Mouse (Mus musculus): ENCODE data around the gene Anks1b.
"Not testable (repeated sequence)": the region's sequence is repeated elsewhere in the genome, so short reads cannot be mapped to it uniquely, and the experiment has no call there.

Anks1b gene

DNA sequence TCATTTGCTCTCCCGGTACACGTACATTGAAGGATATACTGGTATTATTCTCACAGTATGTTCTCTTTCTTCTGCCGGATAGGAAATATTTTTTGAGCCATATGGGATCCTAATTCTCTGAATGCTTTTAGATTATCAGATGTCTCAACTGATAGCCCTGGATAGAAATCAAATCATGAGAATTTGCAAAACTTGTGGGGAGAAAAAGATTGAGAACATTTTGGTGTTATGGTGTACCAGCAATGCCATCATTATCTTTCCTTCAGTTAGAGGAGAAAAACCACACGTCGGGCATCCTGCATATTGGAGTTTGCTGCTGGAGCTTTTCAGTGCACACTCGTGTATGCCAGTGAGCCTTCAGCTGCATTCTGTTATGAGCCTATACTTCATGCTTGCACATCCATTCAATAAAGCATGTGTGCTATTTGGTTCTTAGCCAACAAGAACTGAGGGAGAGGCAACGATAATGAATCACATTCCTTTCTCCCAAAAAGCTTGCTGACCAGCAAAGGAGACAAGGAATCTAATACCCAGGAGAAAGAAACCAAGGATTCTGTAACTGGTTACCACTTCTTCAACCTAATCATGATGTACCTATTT lies 756.9 kb downstream of the Anks1b start:
- in situ Hi-C loops (cut with MboI; ENCODE audit: unreplicated experiment in 2 of 2) = no loop called here

DNA sequence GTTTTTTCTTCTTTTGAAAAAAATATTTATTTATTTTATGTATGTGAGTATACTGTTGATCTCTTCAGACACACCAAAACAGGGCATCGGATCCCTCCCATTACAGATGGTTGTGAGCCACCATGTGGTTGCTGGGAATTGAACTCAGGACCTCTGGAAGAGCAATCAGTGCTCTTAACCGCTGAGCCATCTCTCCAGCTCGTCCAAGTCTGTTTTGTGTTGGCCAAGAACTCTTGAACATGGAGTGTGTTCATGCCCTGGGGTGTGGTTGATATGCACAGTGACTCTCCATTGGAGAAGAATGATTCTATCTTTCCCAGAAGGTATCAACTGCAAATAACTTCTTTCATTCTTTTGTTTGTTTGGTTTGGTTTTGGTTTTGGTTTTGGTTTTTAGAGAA lies 757.5 kb downstream of the Anks1b start:
- in situ Hi-C loops (cut with MboI; ENCODE audit: unreplicated experiment in 2 of 2) = not testable (repeated sequence)

DNA sequence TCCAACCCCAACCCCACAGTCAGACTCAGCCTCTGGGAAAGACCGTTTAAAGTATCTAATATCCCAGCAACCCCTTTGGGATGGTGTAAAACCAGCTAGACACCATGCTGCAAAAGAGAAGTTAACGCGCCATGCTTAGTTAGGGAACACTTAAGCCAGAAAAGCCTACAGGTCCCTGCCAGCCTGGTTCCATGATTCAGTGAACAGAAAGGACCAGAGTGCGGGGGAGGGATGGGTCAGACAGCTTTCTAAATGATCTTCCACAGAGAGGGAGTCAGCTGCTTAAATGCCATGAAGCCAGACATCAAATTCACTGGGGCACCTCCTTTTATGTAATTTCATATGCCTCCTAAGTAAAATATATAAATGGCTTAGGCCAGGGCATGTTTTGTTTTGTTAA lies 764.0 kb downstream of the Anks1b start:
- in situ Hi-C loops (cut with MboI; ENCODE audit: unreplicated experiment in 2 of 2) = no loop called here

DNA sequence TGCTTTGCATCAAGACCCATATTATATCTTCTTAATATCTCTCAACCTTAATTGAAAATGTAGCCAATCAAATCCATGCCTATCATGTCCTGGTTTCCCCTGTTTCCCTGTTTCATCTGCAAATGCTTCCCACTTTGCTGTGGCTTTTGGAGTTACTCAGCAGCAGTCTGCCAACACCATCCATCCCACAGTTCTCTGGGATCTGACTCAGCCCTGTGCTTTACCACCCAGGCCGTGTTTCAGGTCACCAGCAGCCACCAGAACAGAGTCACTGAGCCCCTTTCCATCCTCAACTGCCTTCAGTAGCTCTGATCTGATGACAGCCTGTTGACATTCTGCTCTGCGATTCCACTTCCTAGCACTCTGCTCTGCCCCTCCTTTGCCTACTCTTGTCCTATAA lies 776.4 kb downstream of the Anks1b start:
- in situ Hi-C loops (cut with MboI; ENCODE audit: unreplicated experiment in 2 of 2) = no loop called here

DNA sequence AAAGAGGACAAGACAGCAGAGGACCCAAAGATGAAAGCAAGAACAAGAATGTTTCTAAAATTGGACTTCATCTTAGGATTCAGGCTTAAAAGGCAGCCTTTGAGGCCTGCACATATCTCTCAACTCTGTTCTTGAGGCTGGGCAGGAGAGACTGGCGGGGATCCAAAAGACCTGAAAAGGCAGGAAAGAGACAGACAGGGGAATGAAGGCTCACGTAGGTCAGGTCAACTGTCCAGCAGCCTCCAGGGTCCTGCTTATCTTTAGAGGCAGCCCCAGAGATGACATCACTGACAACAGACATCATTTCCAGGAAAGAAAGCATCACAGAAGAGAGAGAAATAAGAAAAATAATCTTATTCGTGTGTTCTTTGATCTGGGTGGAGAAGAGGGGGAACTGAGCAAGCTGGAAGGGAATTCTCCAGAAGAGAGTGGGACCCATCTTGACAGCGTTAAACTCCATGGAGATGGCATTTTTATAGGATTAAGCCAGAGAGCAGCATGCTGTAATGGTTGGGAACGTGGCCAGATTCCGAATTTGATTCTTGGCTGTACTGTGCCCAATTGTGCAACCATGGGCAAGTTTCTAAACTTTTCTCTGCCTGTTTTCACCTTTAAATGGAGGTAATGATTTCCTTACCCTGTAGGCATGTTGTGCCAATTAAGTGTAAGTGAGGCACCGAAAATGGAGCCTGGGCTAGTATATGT lies 784.3 kb downstream of the Anks1b start:
- in situ Hi-C loops (cut with MboI; ENCODE audit: unreplicated experiment in 2 of 2) = no loop called here

DNA sequence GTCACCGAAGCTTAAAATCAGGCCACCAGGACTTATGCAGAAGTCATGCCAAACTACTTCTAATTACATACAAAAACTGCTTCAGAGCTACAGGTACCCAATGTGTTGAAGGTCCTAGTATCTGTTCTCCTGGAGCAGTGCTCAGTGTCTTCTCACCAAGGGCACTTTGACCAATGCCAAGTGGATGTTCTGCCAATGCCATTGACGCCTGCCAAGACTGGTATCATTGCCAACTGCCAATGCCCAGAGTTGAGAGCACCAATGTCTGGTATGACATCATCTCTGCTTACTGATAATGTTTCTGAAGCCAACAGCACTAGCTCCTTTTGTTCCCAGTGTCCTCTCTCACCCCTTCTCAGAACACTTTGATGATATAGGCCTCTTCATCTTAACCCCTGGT lies 793.4 kb downstream of the Anks1b start:
- in situ Hi-C loops (cut with MboI; ENCODE audit: unreplicated experiment in 2 of 2) = no loop called here

DNA sequence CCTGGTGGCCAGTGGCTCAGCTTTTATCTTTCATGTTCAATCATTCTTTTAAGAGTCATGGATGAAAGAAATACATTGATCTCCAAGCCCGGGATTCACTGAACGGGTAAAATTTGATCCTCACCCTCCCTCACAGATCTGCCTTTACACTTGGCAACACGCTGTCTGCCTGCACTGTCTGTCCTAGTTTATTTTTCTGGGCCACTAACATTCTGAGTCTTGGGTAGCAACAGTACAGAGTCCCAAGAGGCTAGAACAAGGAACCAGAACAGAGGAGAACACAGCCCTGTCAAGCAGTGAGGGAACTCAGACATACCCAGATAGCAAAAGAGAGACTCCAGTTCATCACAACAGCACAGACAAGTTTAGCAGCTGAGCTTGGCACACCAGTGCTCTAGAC lies 797.0 kb downstream of the Anks1b start:
- in situ Hi-C loops (cut with MboI; ENCODE audit: unreplicated experiment in 2 of 2) = no loop called here

DNA sequence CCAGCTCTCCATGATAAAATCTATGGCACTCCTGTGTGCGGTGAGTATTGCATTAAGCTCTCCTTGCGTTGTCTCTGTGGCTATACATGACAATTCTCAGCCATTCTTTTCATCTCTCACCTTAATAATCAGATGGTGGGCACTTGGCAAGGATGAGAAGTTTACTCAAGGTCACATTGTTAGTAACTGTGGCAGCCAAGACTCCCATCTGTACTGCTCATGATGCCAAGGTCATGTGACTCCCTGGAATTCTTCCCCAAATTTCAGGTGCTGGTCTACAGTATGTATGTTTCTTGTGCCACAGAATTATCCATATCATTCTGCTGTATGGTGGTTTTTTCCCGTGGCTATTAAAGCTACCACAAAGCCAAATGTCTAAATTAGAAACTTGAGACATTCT lies 798.8 kb downstream of the Anks1b start:
- in situ Hi-C loops (cut with MboI; ENCODE audit: unreplicated experiment in 2 of 2) = no loop called here

DNA sequence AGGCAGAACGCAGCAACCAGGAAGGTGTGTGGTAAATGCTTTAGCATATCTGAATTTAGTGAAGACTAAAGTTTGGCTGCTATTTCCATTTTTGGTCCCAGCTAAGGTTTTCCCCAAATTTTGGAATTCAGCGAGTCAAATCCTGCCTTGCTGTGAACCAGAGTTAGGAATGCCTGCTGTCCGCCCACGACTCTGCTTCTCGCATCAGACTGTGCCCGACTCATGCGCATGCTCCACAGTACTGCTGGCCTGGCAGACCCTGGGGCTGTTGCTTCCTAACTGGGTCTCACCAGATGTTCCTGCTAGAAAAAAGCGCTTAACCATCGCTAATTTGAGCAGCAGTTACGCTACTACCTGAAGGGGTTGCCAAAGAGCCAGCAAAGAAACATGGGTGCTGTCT lies 801.1 kb downstream of the Anks1b start:
- in situ Hi-C loops (cut with MboI; ENCODE audit: unreplicated experiment in 2 of 2) = no loop called here

DNA sequence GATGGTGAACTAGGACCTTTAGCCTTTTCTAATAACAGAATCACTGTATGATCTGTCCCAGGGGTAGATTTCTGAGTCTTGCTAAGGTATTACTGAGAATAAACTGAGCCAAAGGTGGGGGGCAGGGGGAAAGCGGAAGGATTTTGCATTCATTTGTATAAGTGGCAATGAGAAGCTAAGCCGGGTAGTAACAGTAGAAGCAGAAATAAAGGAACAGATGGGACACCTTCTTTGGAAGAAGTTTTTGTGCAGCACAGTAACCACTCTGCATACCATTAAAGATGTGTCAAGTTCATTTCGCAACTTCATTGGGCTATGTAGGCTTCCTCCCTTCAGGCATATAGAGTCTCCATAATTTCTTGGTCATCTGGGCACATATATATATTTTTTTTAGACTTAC lies 804.1 kb downstream of the Anks1b start:
- in situ Hi-C loops (cut with MboI; ENCODE audit: unreplicated experiment in 2 of 2) = loop anchor here (25.0 kb wide), 2 partner anchors 1040 to 1340 kb away; partner anchors contain the start of gene Ano4 (in 2 of the 2)

DNA sequence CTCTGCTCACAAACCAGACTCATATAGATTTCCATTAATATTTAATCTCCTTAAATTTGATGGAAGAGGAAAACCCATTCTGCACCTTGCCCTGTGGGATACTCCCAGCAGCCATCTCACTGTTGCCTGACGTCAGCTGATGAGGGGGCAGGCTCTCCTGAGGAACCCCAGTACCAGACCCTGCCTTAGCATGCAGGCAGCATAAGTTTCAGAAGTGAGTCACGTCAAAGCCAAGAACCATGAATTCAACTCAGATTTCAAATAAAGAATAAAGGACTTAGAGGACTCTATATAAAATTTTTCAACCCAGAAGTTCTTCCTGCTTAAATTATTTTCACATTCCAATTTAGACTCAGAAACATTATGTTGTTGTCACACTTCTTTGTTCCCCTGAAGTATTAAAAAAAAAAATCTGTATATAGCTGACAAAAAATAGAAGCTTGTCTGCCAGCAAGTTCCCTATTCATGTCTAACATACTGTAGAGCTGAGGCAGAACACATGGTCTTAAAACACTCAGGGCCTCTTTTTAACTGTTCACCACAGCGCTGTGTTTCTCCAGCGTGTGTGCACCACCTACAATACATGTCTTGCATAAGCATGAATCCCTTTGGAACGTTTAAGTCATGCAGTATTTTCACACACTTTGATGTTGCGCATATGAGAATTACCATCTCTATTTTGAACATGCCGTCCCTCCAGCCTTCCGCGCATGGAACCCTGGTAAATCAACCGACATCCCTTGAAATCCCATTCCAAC lies 806.6 kb downstream of the Anks1b start:
- in situ Hi-C loops (cut with MboI; ENCODE audit: unreplicated experiment in 2 of 2) = loop anchor here (10.0 to 25.0 kb wide), 3 partner anchors 595 to 1343 kb away; partner anchors contain the start of gene Ano4 (in 2 of the 2)

DNA sequence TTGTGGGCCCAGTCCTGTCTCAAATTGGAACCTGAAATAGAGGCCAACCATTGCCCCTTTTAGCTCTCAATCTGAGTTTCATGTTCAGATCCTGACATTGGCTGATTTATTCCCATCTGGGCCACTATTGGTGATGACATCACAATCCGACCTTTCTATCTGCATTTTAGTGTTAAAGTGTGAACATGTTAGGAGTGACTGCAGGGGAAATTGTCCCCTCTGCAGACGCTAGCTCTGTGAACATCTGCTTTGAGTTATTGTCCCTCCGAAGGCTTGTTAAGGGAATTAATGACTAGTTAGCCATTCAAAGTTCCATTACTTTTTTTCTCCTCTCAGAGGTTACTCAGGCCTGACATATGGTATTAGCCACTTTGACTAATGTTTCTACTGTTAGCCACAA lies 810.5 kb downstream of the Anks1b start:
- in situ Hi-C loops (cut with MboI; ENCODE audit: unreplicated experiment in 2 of 2) = loop anchor here (10.0 to 25.0 kb wide), 3 partner anchors 599 to 1347 kb away; partner anchors contain the start of gene Ano4 (in 2 of the 2)

DNA sequence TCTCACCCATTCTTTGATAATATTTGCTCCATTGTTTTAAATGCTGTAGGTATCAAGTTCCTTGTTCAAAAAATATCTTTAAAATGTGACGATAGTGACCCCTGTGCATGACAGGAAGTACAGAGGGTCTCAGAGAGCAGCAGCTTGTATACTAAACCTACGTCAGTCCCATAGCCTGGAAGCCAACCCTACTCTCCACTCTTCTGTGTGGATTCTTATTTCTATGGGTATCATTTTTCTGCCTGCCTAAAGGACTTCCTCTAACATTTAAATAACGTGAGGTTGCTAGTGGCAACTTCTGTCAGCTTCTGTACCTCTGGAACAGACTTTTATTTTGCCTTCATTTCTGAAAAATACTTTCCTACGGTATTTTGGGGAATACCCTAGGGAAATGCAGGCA lies 812.1 kb downstream of the Anks1b start:
- in situ Hi-C loops (cut with MboI; ENCODE audit: unreplicated experiment in 2 of 2) = loop anchor here (5.0 to 25.0 kb wide), 4 partner anchors 601 to 1348 kb away; partner anchors contain the start of gene Ano4 (in 2 of the 2)

DNA sequence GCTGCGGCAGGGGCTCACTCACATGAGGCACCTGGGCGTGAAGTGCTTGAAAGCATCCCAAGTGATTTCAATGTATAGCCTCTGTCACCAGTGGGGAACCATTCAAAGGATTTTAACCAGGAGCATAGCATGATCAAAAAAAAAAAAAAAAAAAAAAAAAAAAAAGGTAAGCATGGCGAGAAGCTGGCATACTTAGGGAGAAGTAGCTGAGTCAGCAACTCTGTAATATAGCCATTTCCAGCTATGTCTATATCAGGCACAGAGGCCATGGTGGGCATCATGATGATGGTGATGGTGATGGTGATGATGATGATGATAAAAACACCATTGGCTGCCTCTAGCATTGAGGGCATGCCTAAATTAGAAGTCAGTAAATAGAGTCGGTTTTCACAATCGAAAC lies 814.8 kb downstream of the Anks1b start:
- in situ Hi-C loops (cut with MboI; ENCODE audit: unreplicated experiment in 2 of 2) = loop anchor here (5.0 to 25.0 kb wide), 4 partner anchors 603 to 1351 kb away; partner anchors contain the start of gene Ano4 (in 2 of the 2)

DNA sequence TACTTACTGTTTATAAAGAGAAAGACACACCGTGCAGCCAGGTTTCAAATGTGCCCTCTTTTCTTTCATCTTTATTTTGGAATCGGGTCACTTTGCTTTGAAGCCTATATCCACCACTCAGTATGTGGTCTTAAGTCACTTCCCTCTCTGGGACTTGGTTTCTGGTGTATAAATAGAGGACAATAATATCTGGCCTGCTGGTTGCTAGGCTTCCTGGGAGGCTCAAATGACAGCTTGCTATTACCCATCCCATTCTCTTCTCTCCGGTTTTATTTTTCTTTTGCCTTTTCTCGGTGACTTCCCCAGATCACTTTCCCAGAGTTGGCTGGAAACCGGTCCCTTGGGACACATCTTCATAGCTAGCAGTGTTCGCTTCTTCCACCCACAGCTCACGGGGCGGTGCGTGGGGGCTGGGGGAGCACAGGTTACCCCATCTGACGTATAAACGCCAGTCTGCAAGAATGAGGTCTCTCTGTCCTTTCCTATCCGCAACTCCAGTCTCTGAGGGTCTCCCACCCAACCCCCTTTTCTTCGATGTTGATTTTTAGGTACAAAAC lies 815.5 kb downstream of the Anks1b start:
- in situ Hi-C loops (cut with MboI; ENCODE audit: unreplicated experiment in 2 of 2) = loop anchor here (5.0 to 25.0 kb wide), 4 partner anchors 604 to 1351 kb away; partner anchors contain the start of gene Ano4 (in 2 of the 2)

DNA sequence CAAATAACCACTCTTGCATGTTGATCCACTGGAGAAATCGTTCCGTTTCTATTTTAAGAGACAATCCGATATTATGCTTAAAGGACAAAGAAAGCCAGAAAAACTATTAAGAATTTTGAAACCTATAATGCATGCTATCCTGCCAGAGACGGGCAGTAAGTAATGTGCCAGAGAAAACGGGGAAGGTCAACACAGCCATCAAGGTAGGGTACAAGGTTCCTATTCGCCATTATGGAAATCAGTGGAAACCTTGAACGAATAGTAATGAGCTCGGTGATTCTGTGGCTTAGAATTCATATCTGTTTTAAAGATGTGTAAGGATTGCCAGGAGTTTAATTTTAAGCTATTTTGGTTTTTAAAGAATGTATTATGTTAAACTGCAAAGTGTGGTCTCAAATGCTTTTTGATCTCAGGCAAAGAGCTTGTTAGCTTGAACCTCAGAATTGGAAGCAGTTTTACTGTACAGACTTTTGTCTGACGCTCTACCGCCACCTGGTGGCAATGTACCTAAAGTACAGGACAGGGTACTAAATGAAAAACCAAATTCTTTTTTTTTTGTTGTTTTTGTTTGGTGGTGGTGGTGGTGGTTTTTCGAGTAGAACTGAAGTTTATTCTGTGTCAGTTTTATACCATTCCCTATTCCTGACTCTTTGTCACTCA lies 816.7 kb downstream of the Anks1b start:
- in situ Hi-C loops (cut with MboI; ENCODE audit: unreplicated experiment in 2 of 2) = loop anchor here (5.0 to 25.0 kb wide), 6 partner anchors 605 to 1485 kb away; partner anchors contain the start of gene Ano4 (in 2 of the 2)

DNA sequence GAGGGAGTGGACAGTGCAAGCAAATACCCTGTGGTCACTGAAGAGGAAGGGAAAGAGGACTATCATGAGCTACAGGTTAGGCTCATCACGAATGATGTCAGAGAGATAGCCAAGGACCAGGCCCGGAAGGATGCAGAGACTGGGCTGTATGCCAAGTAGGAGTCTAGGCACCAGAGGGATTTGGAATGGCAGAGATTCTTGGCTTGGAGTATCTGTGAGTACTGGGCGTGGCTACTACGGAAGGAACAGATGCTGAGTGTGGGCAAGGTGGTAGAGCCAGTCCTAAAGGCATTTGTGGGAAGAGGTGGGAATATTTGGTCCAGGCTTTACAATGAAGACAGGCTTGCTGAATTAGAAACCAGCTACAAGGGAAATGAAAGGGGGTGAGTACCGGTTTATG lies 823.4 kb downstream of the Anks1b start:
- in situ Hi-C loops (cut with MboI; ENCODE audit: unreplicated experiment in 2 of 2) = loop anchor here (10.0 to 25.0 kb wide), 3 partner anchors 1059 to 1492 kb away; partner anchors contain the start of gene Ano4 (in 2 of the 2)

DNA sequence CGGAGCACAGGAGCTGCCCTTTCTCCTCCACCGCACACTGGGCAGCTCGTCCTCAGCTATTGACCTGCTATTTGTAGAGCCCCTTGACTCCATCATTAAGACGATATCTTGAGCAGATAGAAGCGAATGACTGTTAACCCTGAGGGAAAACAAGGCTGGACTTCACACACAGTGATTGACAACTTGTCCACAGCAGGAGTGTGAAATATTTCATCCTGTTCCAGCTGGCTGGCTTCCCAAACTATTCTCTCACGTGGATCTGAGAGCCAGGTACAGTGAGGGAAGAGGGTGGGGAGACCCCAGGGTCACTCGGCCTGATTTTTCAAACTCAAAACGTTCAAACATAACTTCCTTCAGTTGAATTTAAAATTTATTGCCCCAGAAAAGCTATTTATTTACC lies 824.1 kb downstream of the Anks1b start:
- in situ Hi-C loops (cut with MboI; ENCODE audit: unreplicated experiment in 2 of 2) = loop anchor here (10.0 to 25.0 kb wide), 3 partner anchors 1060 to 1493 kb away; partner anchors contain the start of gene Ano4 (in 2 of the 2)

DNA sequence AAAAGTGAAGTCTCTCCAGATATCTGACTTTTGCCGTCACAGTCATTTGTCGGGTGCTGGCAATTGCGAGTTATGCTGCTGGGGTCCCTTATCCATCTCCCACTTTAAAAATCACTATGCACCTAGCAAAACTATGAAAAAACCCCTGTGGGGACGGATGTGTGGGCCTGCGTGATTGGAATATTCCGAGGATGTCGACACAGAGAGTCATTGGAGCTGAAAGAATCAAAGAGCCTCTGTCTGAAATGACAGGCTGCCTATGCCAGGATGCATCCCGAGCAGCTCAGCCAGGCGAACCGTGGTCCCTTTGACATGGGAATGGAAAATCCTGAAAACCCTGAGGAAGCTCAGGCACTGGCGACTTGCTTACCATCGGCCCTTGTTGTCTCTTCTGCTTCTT lies 825.9 kb downstream of the Anks1b start:
- in situ Hi-C loops (cut with MboI; ENCODE audit: unreplicated experiment in 2 of 2) = loop anchor here (10.0 to 25.0 kb wide), 3 partner anchors 1062 to 1494 kb away; partner anchors contain the start of gene Ano4 (in 2 of the 2)

DNA sequence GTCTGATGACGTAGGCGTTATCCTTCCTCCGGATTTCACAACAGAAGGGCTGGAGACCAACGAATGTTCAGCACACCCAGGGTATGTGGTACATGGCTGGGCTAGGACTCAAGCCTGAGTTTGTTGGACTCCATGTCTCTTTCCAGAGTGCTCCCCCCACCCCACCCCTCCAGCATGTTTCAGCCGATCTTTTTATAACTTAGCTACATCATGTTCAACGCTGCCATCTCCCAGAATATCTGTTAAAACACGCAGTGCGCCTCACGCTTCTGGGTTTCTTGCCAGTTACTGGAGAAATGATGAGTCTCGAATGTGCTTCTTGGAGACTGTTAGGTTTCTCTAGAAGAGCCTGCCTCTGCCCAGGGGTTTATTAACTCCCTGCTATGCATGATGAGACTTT lies 831.3 kb downstream of the Anks1b start:
- in situ Hi-C loops (cut with MboI; ENCODE audit: unreplicated experiment in 2 of 2) = no loop called here
